Mouse (Mus musculus) MEL (cell line): Measurements from ENCODE around the gene Defa20. TPM values are rescaled to one million over a fixed set of nuclear protein-coding genes. Genes with fewer than 3 reads are reported as not detected.
"Not testable (repeated sequence)": the region's sequence is repeated elsewhere in the genome, so short reads cannot be mapped to it uniquely, and the experiment has no call there.

Experiments used
- DNase-seq: peaks from one replicate; pipeline ENCODE4 v3.0.0; 2011; ENCODE audit warnings: low read depth, low spot score
- H3K27ac ChIP-seq: 2 replicates; pipeline ENCODE4 v1.5.1; 2012; ENCODE audit warnings: low read depth, mild to moderate bottlenecking, control low read depth, low read length, moderate library complexity; ENCODE audit not compliant: control insufficient read depth
- H3K27me3 ChIP-seq, 2 experiments: fragments of 150-350 bp in 1 of 2; sonication (generic) in 1 of 2; 2 replicates each; pipeline ENCODE4 v1.6.1; 2012; ENCODE audit warnings: low read length in 2 of 2, mild to moderate bottlenecking in 2 of 2, improper control_type of control experiment in 1 of 2, moderate library complexity in 1 of 2; ENCODE audit not compliant: insufficient read depth in 2 of 2, control insufficient read depth in 1 of 2
- H3K36me3 ChIP-seq, 2 experiments: 2 replicates each; pipeline ENCODE4 v1.6.1; 2012 to 2014; ENCODE audit warnings: low read length in 2 of 2, improper control_type of control experiment in 1 of 2, inconsistent platforms in 1 of 2, mild to moderate bottlenecking in 1 of 2; ENCODE audit not compliant: insufficient read depth in 2 of 2, control insufficient read depth in 1 of 2
- H3K4me1 ChIP-seq, 2 experiments: fragments of 150-350 bp in 1 of 2; sonication (generic) in 1 of 2; 2 replicates each; pipeline ENCODE4 v1.6.1; 2012; ENCODE audit warnings: low read length in 2 of 2, improper control_type of control experiment in 1 of 2, mild to moderate bottlenecking in 1 of 2; ENCODE audit not compliant: insufficient read depth in 2 of 2, control insufficient read depth in 1 of 2
- H3K4me3 ChIP-seq, 2 experiments: fragments of 150-350 bp in 1 of 2; sonication (generic) in 1 of 2; 2 replicates each; pipeline ENCODE4 v1.5.1; 2012; ENCODE audit warnings: low read depth in 2 of 2, low read length in 2 of 2, mild to moderate bottlenecking in 2 of 2, moderate library complexity in 2 of 2, control low read depth in 1 of 2, improper control_type of control experiment in 1 of 2; ENCODE audit not compliant: control insufficient read depth in 1 of 2, insufficient read depth in 1 of 2
- H3K79me2 ChIP-seq: 2 replicates; pipeline ENCODE4 v1.6.1; 2012; ENCODE audit warnings: mild to moderate bottlenecking, low read length, moderate library complexity; ENCODE audit not compliant: control insufficient read depth, poor library complexity, insufficient read depth
- H3K9ac ChIP-seq: 2 replicates; pipeline ENCODE4 v1.6.1; 2012; ENCODE audit warnings: low read depth, mild to moderate bottlenecking, control low read depth, low read length, moderate library complexity; ENCODE audit not compliant: control insufficient read depth, poor library complexity, severe bottlenecking
- H3K9me3 ChIP-seq: fragments of 150-350 bp; sonication (generic); replicated peaks from 2 replicates; pipeline ENCODE4 v1.6.1; 2012; ENCODE audit warnings: mild to moderate bottlenecking, low read length, improper control_type of control experiment, moderate library complexity; ENCODE audit not compliant: insufficient read depth
- polyA plus RNA-seq, 2 experiments: library from polyadenylated mRNA; stranded (reverse) in 1 of 2; unstranded in 1 of 2; fragments of >175 nt in 1 of 2; fragments of >200 nt in 1 of 2; gene quantifications; 2 replicates each; pipeline versions ENCODE4 v1.2.1 to v1.2.4; 2012; ENCODE audit warnings: low replicate concordance in 2 of 2, low read depth in 1 of 2; ENCODE audit not compliant: insufficient read length in 2 of 2, insufficient read depth in 1 of 2, missing spikeins in 1 of 2
- total RNA-seq: library from RNA; depleted of rRNA; stranded (reverse); fragments of 300-350 nt; gene quantifications from 2 replicates; pipeline ENCODE4 v1.2.3, GENCODE M21; 2012; rRNA removed

Gene Defa20
- total RNA-seq (not detected in 2 replicates), polyA plus RNA-seq (not detected)

DNA sequence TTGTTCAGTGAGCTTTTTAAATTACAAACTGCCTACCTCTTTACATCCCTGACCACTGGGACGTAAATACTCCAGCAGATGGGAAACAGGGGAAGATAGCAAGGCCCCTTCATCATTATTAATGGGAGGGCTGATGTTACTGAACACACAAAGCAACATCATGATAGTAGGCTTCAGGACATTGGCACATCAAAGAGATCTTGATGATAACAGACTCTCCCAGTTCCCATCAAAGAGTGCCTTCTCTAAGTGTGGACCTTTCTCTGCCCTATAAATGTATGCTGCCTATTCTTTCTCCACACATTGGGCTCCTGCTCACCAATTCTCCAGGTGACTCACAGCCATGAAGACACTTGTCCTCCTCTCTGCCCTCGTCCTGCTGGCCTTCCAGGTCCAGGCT lies at the start of gene Defa20:
Gene Defa20 (plus strand): TSS at position 301 of the 400 bp plus-strand sequence.
- not testable (repeated sequence) for H3K4me1 ChIP-seq, H3K79me2 ChIP-seq, H3K36me3 ChIP-seq, H3K9ac ChIP-seq, H3K9me3 ChIP-seq, H3K4me3 ChIP-seq, H3K27me3 ChIP-seq, H3K27ac ChIP-seq, DNase-seq

DNA sequence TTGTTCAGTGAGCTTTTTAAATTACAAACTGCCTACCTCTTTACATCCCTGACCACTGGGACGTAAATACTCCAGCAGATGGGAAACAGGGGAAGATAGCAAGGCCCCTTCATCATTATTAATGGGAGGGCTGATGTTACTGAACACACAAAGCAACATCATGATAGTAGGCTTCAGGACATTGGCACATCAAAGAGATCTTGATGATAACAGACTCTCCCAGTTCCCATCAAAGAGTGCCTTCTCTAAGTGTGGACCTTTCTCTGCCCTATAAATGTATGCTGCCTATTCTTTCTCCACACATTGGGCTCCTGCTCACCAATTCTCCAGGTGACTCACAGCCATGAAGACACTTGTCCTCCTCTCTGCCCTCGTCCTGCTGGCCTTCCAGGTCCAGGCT lies 19.7 kb downstream of the Defa20 start, which contains the start of gene Defa32:
Gene Defa32 (plus strand): TSS at position 301 of the 400 bp plus-strand sequence.
- not testable (repeated sequence) for H3K9ac ChIP-seq, H3K36me3 ChIP-seq, DNase-seq, H3K9me3 ChIP-seq, H3K27ac ChIP-seq, H3K4me3 ChIP-seq, H3K4me1 ChIP-seq, H3K27me3 ChIP-seq, H3K79me2 ChIP-seq

Other genes starting within 250 kb of the Defa20 start
- gene Defa27, start 193.7 kb upstream of the Defa20 start, total RNA-seq, result not detected in 2 replicates
- gene Defa27, start 193.7 kb upstream of the Defa20 start, polyA plus RNA-seq, result not detected
- not detected in 2 replicates for gene Defa29, start 182.2 kb upstream of the Defa20 start, total RNA-seq
- not detected for gene Defa29, start 182.2 kb upstream of the Defa20 start, polyA plus RNA-seq
- gene Defa2, start 130.7 kb upstream of the Defa20 start, total RNA-seq, result not detected in 2 replicates
- gene Defa2, start 130.7 kb upstream of the Defa20 start, polyA plus RNA-seq, result not detected
- not detected in 2 replicates for gene Defa33, start 117.4 kb upstream of the Defa20 start, total RNA-seq
- gene Defa33, start 117.4 kb upstream of the Defa20 start, polyA plus RNA-seq, result not detected
- not detected in 2 replicates for gene Defa36, start 81.8 kb upstream of the Defa20 start, total RNA-seq
- gene Defa36, start 81.8 kb upstream of the Defa20 start, polyA plus RNA-seq, result not detected
- not detected in 2 replicates for gene Gm7849, start 52.7 kb upstream of the Defa20 start, total RNA-seq
- not detected for gene Gm7849, start 52.7 kb upstream of the Defa20 start, polyA plus RNA-seq
- gene Defa32, start 19.8 kb downstream of the Defa20 start, total RNA-seq, result not detected in 2 replicates
- gene Defa32, start 19.8 kb downstream of the Defa20 start, polyA plus RNA-seq, result not detected
- not detected in 2 replicates for gene Defa37, start 56.1 kb downstream of the Defa20 start, total RNA-seq
- gene Defa37, start 56.1 kb downstream of the Defa20 start, polyA plus RNA-seq, result not detected
- not detected in 2 replicates for gene Defa28, start 73.7 kb downstream of the Defa20 start, total RNA-seq
- not detected for gene Defa28, start 73.7 kb downstream of the Defa20 start, polyA plus RNA-seq
- gene Gm7861, start 85.2 kb downstream of the Defa20 start, total RNA-seq, result not detected in 2 replicates
- not detected for gene Gm7861, start 85.2 kb downstream of the Defa20 start, polyA plus RNA-seq
- not detected in 2 replicates for gene Defa26, start 108.9 kb downstream of the Defa20 start, total RNA-seq
- not detected for gene Defa26, start 108.9 kb downstream of the Defa20 start, polyA plus RNA-seq
- gene Defa17, start 146.5 kb downstream of the Defa20 start, total RNA-seq, result not detected in 2 replicates
- gene Defa17, start 146.5 kb downstream of the Defa20 start, polyA plus RNA-seq, result not detected
- gene Defa34, start 156.5 kb downstream of the Defa20 start, total RNA-seq, result not detected in 2 replicates
- not detected for gene Defa34, start 156.5 kb downstream of the Defa20 start, polyA plus RNA-seq
- not detected in 2 replicates for gene AY761184, start 194.4 kb downstream of the Defa20 start, total RNA-seq
- gene AY761184, start 194.4 kb downstream of the Defa20 start, polyA plus RNA-seq, result not detected
- not detected in 2 replicates for gene Defa24, start 225.2 kb downstream of the Defa20 start, total RNA-seq
- gene Defa24, start 225.2 kb downstream of the Defa20 start, polyA plus RNA-seq, result not detected